Mouse (Mus musculus) embryonic fibroblast, embryonic 13.5 days (primary cell): ENCODE measurements at regions not wholly inside any gene's neighbourhood (a gene's known extent, or its start where the extent isn't known, plus 50 kb on each side); places are given as distances from the start of the nearest gene placed in this dataset.

ENCODE experiments used
- CTCF ChIP-seq: IDR thresholded peaks from 2 replicates; pipeline ENCODE4 v1.5.1; 2011; ENCODE audit warnings: mild to moderate bottlenecking, control low read depth, low read length, moderate library complexity, borderline replicate concordance; ENCODE audit not compliant: insufficient read depth
- POLR2A ChIP-seq: IDR thresholded peaks from 2 replicates; pipeline ENCODE4 v1.6.1; 2011; ENCODE audit warnings: low read depth, mild to moderate bottlenecking, control low read depth, low read length, moderate library complexity

GRCm38 (mm10) chr16:39234290-39234689 lies 341.8 kb downstream of the Igsf11 start:
- TF ChIP-seq POLR2A (no peak), CTCF (no peak)
